Mouse (Mus musculus) neural tube, embryonic 10.5 days (tissue): Measurements from ENCODE around the gene Syne4.
A peak's percentile ranks its signal among the peaks of the same experiment; 100 is the strongest.

Experiments
- DNase-seq: peaks from one replicate; pipeline ENCODE4 v3.0.0-alpha.2; 2017; ENCODE audit warnings: low spot score; ENCODE audit errors: extremely low spot score

Syne4 gene

GRCm38 (mm10) chr7:30295103-30295502 is 19.5 kb upstream of the Syne4 start:
- DNase-seq = no peak

GRCm38 (mm10) chr7:30296816-30297215 is 17.8 kb upstream of the Syne4 start:
- DNase-seq = no peak

- DNase-seq = no peak
These were observed 17.3 kb upstream of the Syne4 start for GRCm38 (mm10) chr7:30297266-30297665.

GRCm38 (mm10) chr7:30300914-30301313 is 13.7 kb upstream of the Syne4 start:
- DNase-seq = peak; percentile 31

GRCm38 (mm10) chr7:30306083-30306779 is 8.4 kb upstream of the Syne4 start:
- DNase-seq = no peak

- DNase-seq = peak; percentile 84
These were observed 6.3 kb upstream of the Syne4 start, which contains the start of gene Alkbh6 for GRCm38 (mm10) chr7:30308076-30309005. Alkbh6 (plus strand) TSS chr7:30308717.

- DNase-seq = no peak
These were observed 5.0 kb upstream of the Syne4 start for GRCm38 (mm10) chr7:30309395-30310129.

GRCm38 (mm10) chr7:30310136-30310535 is 4.5 kb upstream of the Syne4 start:
- no peak for DNase-seq

GRCm38 (mm10) chr7:30313666-30314320 is 814 bp upstream of the Syne4 start:
- no peak for DNase-seq

GRCm38 (mm10) chr7:30315559-30316529 is 1.2 kb downstream of the Syne4 start:
- no peak for DNase-seq

- DNase-seq = no peak
These were observed 3.5 kb downstream of the Syne4 start for GRCm38 (mm10) chr7:30318142-30318541.

- no peak for DNase-seq
These were observed 6.3 kb downstream of the Syne4 start for GRCm38 (mm10) chr7:30320946-30321345.

- peak; percentile 50 for DNase-seq
These were observed 7.1 kb downstream of the Syne4 start, which contains the start of gene E130208F15Rik for GRCm38 (mm10) chr7:30321539-30322284. E130208F15Rik (plus strand) TSS chr7:30321740.

- peak; percentile 95 for DNase-seq
These were observed 7.7 kb downstream of the Syne4 start for GRCm38 (mm10) chr7:30322285-30322667.

- DNase-seq = no peak
These were observed 8.3 kb downstream of the Syne4 start for GRCm38 (mm10) chr7:30322865-30323264.

- no peak for DNase-seq
These were observed 9.2 kb downstream of the Syne4 start, which contains the start of gene Sdhaf1 for GRCm38 (mm10) chr7:30323795-30324194. Sdhaf1 (minus strand) TSS chr7:30323895.

GRCm38 (mm10) chr7:30324300-30324944 is 9.8 kb downstream of the Syne4 start:
- no peak for DNase-seq

- peak; percentile 59 for DNase-seq
These were observed 10.8 kb downstream of the Syne4 start for GRCm38 (mm10) chr7:30325364-30325763.

- DNase-seq = no peak
These were observed 11.8 kb downstream of the Syne4 start for GRCm38 (mm10) chr7:30326427-30326826.
